ENCODE assay signal across 25 mouse cellular contexts in genomic region chr17:74982880-74983279, GRCm38 (mm10). TPM values are rescaled to one million over a fixed set of nuclear protein-coding genes. Genes with fewer than 3 reads are reported as not detected.
"Had no signal": no experiment of that assay in that cellular context is flagged by ENCODE, and none has a peak within 500 bp of the region (broad histone marks: within the 10 kb centered on the region; RNA-seq: fewer than 3 reads in every experiment).

No protein-coding gene starts in this region.

- H3K4me1 ChIP-seq: hindbrain, embryonic 12.5 days; intestine, embryonic 15.5 days had no signal

- DNase-seq: gastrocnemius, adult 2 months; gastrocnemius, postnatal 10 days; gastrocnemius, postnatal 25 days; heart, adult 2 months; heart, postnatal 10 days; heart, postnatal 4 days; kidney, adult 18-20 months; kidney, adult 8-10 months; kidney, postnatal 10 days; kidney, postnatal 25 days; kidney, postnatal 4 days; liver had no signal

- ATAC-seq: forebrain, embryonic 16.5 days; hindbrain, embryonic 16.5 days; inflammation-experienced regulatory T-cells, adult 6 months; intestine, embryonic 15.5 days; intestine, postnatal 0 days had no signal

- H3K36me3 ChIP-seq: hindbrain, embryonic 10.5 days; hindbrain, embryonic 12.5 days; intestine, embryonic 15.5 days; limb, embryonic 10.5 days; limb, embryonic 12.5 days had no signal

- H3K4me3 ChIP-seq: gastrocnemius, adult 2 months; heart, adult 2 months; hindbrain, embryonic 10.5 days; hindbrain, embryonic 12.5 days; intestine, embryonic 15.5 days; layer of hippocampus, adult 2 months; left cerebral cortex, adult 2 months; limb, embryonic 10.5 days; limb, embryonic 12.5 days had no signal

- H3K9ac ChIP-seq: hindbrain, embryonic 12.5 days; hindbrain, embryonic 14.5 days; intestine, embryonic 15.5 days; limb, embryonic 12.5 days had no signal

- H3K27me3 ChIP-seq: hindbrain, embryonic 12.5 days; intestine, embryonic 15.5 days; limb, embryonic 12.5 days had no signal

- H3K4me2 ChIP-seq: heart, embryonic 11.5 days; hindbrain, embryonic 12.5 days; hindbrain, embryonic 14.5 days; intestine, embryonic 15.5 days; limb, embryonic 12.5 days had no signal

- H3K9me3 ChIP-seq: hindbrain, embryonic 10.5 days; hindbrain, embryonic 12.5 days; intestine, embryonic 15.5 days; limb, embryonic 10.5 days; limb, embryonic 12.5 days had no signal

- H3K27ac ChIP-seq: gastrocnemius, adult 2 months; heart, adult 2 months; hindbrain, embryonic 10.5 days; hindbrain, embryonic 12.5 days; hindbrain, embryonic 14.5 days; intestine, embryonic 15.5 days; layer of hippocampus, adult 2 months; left cerebral cortex, adult 2 months; limb, embryonic 10.5 days; limb, embryonic 12.5 days had no signal

RNA-seq across cellular contexts. Expression of gene Ltbp1, which starts 22.5 kb away (rescaled TPM):
- polyA plus RNA-seq: inflammation-experienced regulatory T-cells, adult 6 months had no signal
